Comparison of ENCODE assay signal across 9 mouse cellular contexts in genomic region chrX:11088506-11088905, GRCm38 (mm10).
DNase-seq lines count a peak whose midpoint lies in the region; ATAC-seq lines count a peak whose summit lies in the region.
"Had no signal": no experiment of that assay in that cellular context is flagged by ENCODE, and none has a peak within 500 bp of the region (broad histone marks: within the 10 kb centered on the region; RNA-seq: fewer than 3 reads in every experiment).

No protein-coding gene starts in this region.

- peak overlapping the region; percentile 35; the same call in 1 of the 2 replicates for H3K4me3 ChIP-seq in heart, embryonic 10.5 days
- H3K4me3 ChIP-seq in neural tube, embryonic 12.5 days = no peak overlapping the region
- H3K4me3 ChIP-seq in limb, embryonic 13.5 days = no peak overlapping the region
- H3K4me3 ChIP-seq: stomach, embryonic 15.5 days had no signal

- H3K9ac ChIP-seq in neural tube, embryonic 12.5 days = no peak overlapping the region
- no peak overlapping the region for H3K9ac ChIP-seq in limb, embryonic 13.5 days
- H3K9ac ChIP-seq: stomach, embryonic 15.5 days had no signal

- H3K36me3 ChIP-seq in heart, embryonic 10.5 days = no peaks in the 10 kb centered on the region
- no peaks in the 10 kb centered on the region for H3K36me3 ChIP-seq in neural tube, embryonic 12.5 days
- H3K36me3 ChIP-seq in limb, embryonic 13.5 days = no peaks in the 10 kb centered on the region
- H3K36me3 ChIP-seq: stomach, embryonic 15.5 days had no signal

- no peak for DNase-seq in heart, embryonic 10.5 days (ENCODE audit: low spot score)
- no peak for DNase-seq in heart, adult 8-10 months (ENCODE audit: low spot score)
- no peak for DNase-seq in neural tube, embryonic 10.5 days (ENCODE audit: extremely low spot score, low spot score)
- DNase-seq in urinary bladder, postnatal 14 days (ENCODE audit: low spot score) = no peak
- no peak for DNase-seq in embryo, embryonic 11 days

- peaks cover 3% of the 10 kb centered on the region; the same call in 1 of the 2 replicates for H3K4me1 ChIP-seq in heart, embryonic 10.5 days
- H3K4me1 ChIP-seq in neural tube, embryonic 12.5 days = 0 out of 2 replicates have a peak, but pooled peaks cover 4% of the 10 kb centered on the region
- H3K4me1 ChIP-seq in limb, embryonic 13.5 days = no peaks in the 10 kb centered on the region
- H3K4me1 ChIP-seq: stomach, embryonic 15.5 days had no signal

- no peaks in the 10 kb centered on the region for H3K27me3 ChIP-seq in heart, embryonic 10.5 days (ENCODE audit: insufficient read depth, poor library complexity, severe bottlenecking)
- no peaks in the 10 kb centered on the region for H3K27me3 ChIP-seq in neural tube, embryonic 12.5 days (replicated peaks)
- H3K27me3 ChIP-seq in limb, embryonic 13.5 days = peaks cover 22% of the 10 kb centered on the region
- H3K27me3 ChIP-seq: stomach, embryonic 15.5 days had no signal

- H3K9me3 ChIP-seq in heart, embryonic 10.5 days = no peaks in the 10 kb centered on the region
- no peaks in the 10 kb centered on the region for H3K9me3 ChIP-seq in neural tube, embryonic 12.5 days
- no peaks in the 10 kb centered on the region for H3K9me3 ChIP-seq in limb, embryonic 13.5 days
- H3K9me3 ChIP-seq: stomach, embryonic 15.5 days had no signal

- peak overlapping the region; percentile 31 for H3K4me2 ChIP-seq in neural tube, embryonic 12.5 days (replicated peaks)
- H3K4me2 ChIP-seq in limb, embryonic 13.5 days (replicated peaks) = peak overlapping the region; percentile 51

- 36% methylated on average over 10 of the region's 10 CpGs for WGBS in heart, embryonic 10.5 days
- WGBS in neural tube, embryonic 12.5 days = 50% methylated on average over 10 of the region's 10 CpGs
- WGBS in limb, embryonic 13.5 days = 27% methylated on average over 10 of the region's 10 CpGs

- H3K27ac ChIP-seq in heart, embryonic 10.5 days = no peak overlapping the region
- no peak overlapping the region for H3K27ac ChIP-seq in neural tube, embryonic 12.5 days
- H3K27ac ChIP-seq in limb, embryonic 13.5 days = no peak overlapping the region
- H3K27ac ChIP-seq: stomach, embryonic 15.5 days had no signal

- ATAC-seq in neural tube, embryonic 12.5 days (ENCODE audit: low FRiP score, low read depth) = no peak
- ATAC-seq in limb, embryonic 13.5 days (ENCODE audit: low FRiP score, low read depth) = no peak
- no peak for ATAC-seq in erythroblast, adult 5-6 weeks (replicated peaks; ENCODE audit: low FRiP score, poor library complexity, severe bottlenecking)
